Mouse (Mus musculus) heart, embryonic 13.5 days (tissue): ENCODE measurements around the gene Drc1. TPM values are rescaled to one million over a fixed set of nuclear protein-coding genes. Genes with fewer than 3 reads are reported as not detected.

Experiments
- polyA plus RNA-seq: library from polyadenylated mRNA; unstranded; fragments of >200 nt; fragmentation: Nextera tagmentation; extraction: Ambion mirVana; gene quantifications from 2 replicates; pipeline ENCODE4 v1.2.1, GENCODE M21; 2015

Gene Drc1
- polyA plus RNA-seq, 1 experiment from 2014 or later = 0.05 TPM

Other genes starting within 250 kb of the Drc1 start
- 117 and 127 TPM in 2 replicates for gene Tyms, start 207.8 kb upstream of the Drc1 start, polyA plus RNA-seq
- gene Garem2, start 176.2 kb upstream of the Drc1 start, polyA plus RNA-seq = 0.17 and 0.25 TPM in 2 replicates
- not detected in 2 replicates for gene 3110082J24Rik, start 175.3 kb upstream of the Drc1 start, polyA plus RNA-seq
- gene Hadha, start 126.2 kb upstream of the Drc1 start, polyA plus RNA-seq = 212 and 223 TPM in 2 replicates
- 318 and 345 TPM in 2 replicates for gene Hadhb, start 126.1 kb upstream of the Drc1 start, polyA plus RNA-seq
- gene Adgrf3, start 75.7 kb upstream of the Drc1 start, polyA plus RNA-seq = 0.19 and 0.78 TPM in 2 replicates
- gene Selenoi, start 48.8 kb upstream of the Drc1 start, polyA plus RNA-seq = 13.6 and 15.5 TPM in 2 replicates
- 0.08 and 0.16 TPM in 2 replicates for gene Otof, start 180.5 kb downstream of the Drc1 start, polyA plus RNA-seq
- not detected in 2 replicates for gene 1700001C02Rik, start 184.7 kb downstream of the Drc1 start, polyA plus RNA-seq